In the genomic region with DNA sequence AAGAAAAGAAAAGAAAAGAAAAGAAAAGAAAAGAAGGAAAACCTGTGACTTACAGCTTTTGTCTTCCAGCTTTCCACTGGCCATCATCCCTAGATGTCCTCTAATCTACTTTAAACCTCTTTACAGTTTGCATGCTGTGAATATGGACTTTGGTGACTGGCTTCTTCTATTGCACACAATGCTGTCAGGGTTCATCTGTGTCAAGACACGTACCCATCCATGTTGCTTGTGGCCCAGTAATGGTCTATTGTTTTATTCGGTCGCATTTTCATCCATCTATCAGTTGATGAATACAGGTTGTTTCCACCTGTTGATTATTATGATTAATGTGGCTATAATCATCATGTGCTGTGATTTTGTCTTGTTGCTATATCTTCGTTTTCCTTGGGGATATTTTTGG, we compare ENCODE assay signal across 12 mouse cellular contexts.
"Had no signal": no experiment of that assay in that cellular context is flagged by ENCODE, and none has a peak within 500 bp of the region (broad histone marks: within the 10 kb centered on the region; RNA-seq: fewer than 3 reads in every experiment).

No protein-coding gene starts in this region.

- DNase-seq: left cerebral cortex, postnatal 4 days; liver; liver, embryonic 13.5 days; liver, postnatal 0 days; lung, adult 18-20 months; lung, adult 2 months; lung, embryonic 14.5 days; lung, postnatal 10 days; lung, postnatal 14 days; lung, postnatal 36 days; lung, postnatal 4 days; midbrain, embryonic 14.5 days had no signal
